Mouse (Mus musculus): ENCODE measurements around the gene Cpsf4l. TPM values are rescaled to one million over a fixed set of nuclear protein-coding genes. Genes with fewer than 3 reads are reported as not detected.

Gene Cpsf4l
- total RNA-seq, 2 experiments from 2014 or later = not detected

GRCm38 (mm10) chr11:113708629-113709213, 1.1 kb downstream of the Cpsf4l start:
- intact Hi-C loops (cut with DNase I) = no loop called here
- no peak for DNase-seq

GRCm38 (mm10) chr11:113705966-113706652, 3.7 kb downstream of the Cpsf4l start:
- no peak for DNase-seq
- intact Hi-C loops (cut with DNase I) = no loop called here

GRCm38 (mm10) chr11:113703758-113704157, 6.1 kb downstream of the Cpsf4l start:
- DNase-seq = peak; percentile 48 to 77
- intact Hi-C loops (cut with DNase I) = no loop called here

- intact Hi-C loops (cut with DNase I) = no loop called here
- no peak for DNase-seq
These were observed 10.2 kb downstream of the Cpsf4l start for GRCm38 (mm10) chr11:113699643-113700042.

- no peak for DNase-seq
- intact Hi-C loops (cut with DNase I) = no loop called here
These were observed 11.7 kb downstream of the Cpsf4l start for GRCm38 (mm10) chr11:113698013-113698545.

GRCm38 (mm10) chr11:113697571-113697970, 12.2 kb downstream of the Cpsf4l start:
- DNase-seq = no peak
- intact Hi-C loops (cut with DNase I) = no loop called here

- no peak for DNase-seq
- intact Hi-C loops (cut with DNase I) = loop anchor here (5.0 kb wide), 1 partner anchor 40 kb away; the partner anchor contains the start of gene Slc39a11
These were observed 18.0 kb downstream of the Cpsf4l start for GRCm38 (mm10) chr11:113691851-113692250.

GRCm38 (mm10) chr11:113691318-113691717, 18.5 kb downstream of the Cpsf4l start:
- intact Hi-C loops (cut with DNase I) = loop anchor here (5.0 kb wide), 1 partner anchor 39 kb away; the partner anchor contains the start of gene Slc39a11
- no peak for DNase-seq

GRCm38 (mm10) chr11:113690506-113690905, 19.3 kb downstream of the Cpsf4l start:
- no peak for DNase-seq
- intact Hi-C loops (cut with DNase I) = loop anchor here (5.0 kb wide), 1 partner anchor 38 kb away; the partner anchor contains the start of gene Slc39a11

GRCm38 (mm10) chr11:113687031-113687430, 22.8 kb downstream of the Cpsf4l start:
- intact Hi-C loops (cut with DNase I) = no loop called here
- DNase-seq = no peak

GRCm38 (mm10) chr11:113684707-113685426, 24.9 kb downstream of the Cpsf4l start:
- DNase-seq = no peak

GRCm38 (mm10) chr11:113683957-113684706, 25.7 kb downstream of the Cpsf4l start, which contains the start of the genes Fam104a and D11Wsu47e:
Fam104a (minus strand) TSS chr11:113684155.
D11Wsu47e (plus strand) TSS chr11:113684412.
- DNase-seq = peak; percentile 94
- intact Hi-C loops (cut with DNase I) = loop anchor here (5.0 kb wide), 1 partner anchor 37 kb away; the partner anchor contains the start of gene Cog1

More at GRCm38 (mm10) chr11:113684707-113685426, 24.9 kb downstream of the Cpsf4l start:
- intact Hi-C loops (cut with DNase I) = loop anchor here (5.0 kb wide), 1 partner anchor 38 kb away; the partner anchor contains the start of gene Cog1

- intact Hi-C loops (cut with DNase I) = loop anchor here (5.0 kb wide), 1 partner anchor 36 kb away; the partner anchor contains the start of gene Cog1
- no peak for DNase-seq
These were observed 26.2 kb downstream of the Cpsf4l start for GRCm38 (mm10) chr11:113683627-113683956.

GRCm38 (mm10) chr11:113682897-113683626, 26.8 kb downstream of the Cpsf4l start:
- intact Hi-C loops (cut with DNase I) = loop anchor here (5.0 kb wide), 1 partner anchor 36 kb away; the partner anchor contains the start of gene Cog1
- peak in 1 of 2 experiments; percentile 33 for DNase-seq

- intact Hi-C loops (cut with DNase I) = loop anchor here (5.0 kb wide), 1 partner anchor 35 kb away; the partner anchor contains the start of gene Cog1
- no peak for DNase-seq
These were observed 27.8 kb downstream of the Cpsf4l start for GRCm38 (mm10) chr11:113681979-113682378.

- intact Hi-C loops (cut with DNase I) = loop anchor here (5.0 kb wide), 1 partner anchor 34 kb away; the partner anchor contains the start of gene Cog1
- DNase-seq = no peak
These were observed 28.9 kb downstream of the Cpsf4l start for GRCm38 (mm10) chr11:113680954-113681353.

- intact Hi-C loops (cut with DNase I) = no loop called here
- no peak for DNase-seq
These were observed 31.4 kb downstream of the Cpsf4l start for GRCm38 (mm10) chr11:113678373-113678772.

GRCm38 (mm10) chr11:113677378-113677777, 32.4 kb downstream of the Cpsf4l start:
- DNase-seq = no peak

GRCm38 (mm10) chr11:113676847-113677246, 33.0 kb downstream of the Cpsf4l start:
- intact Hi-C loops (cut with DNase I) = no loop called here
- DNase-seq = no peak

More at GRCm38 (mm10) chr11:113677378-113677777, 32.4 kb downstream of the Cpsf4l start:
- intact Hi-C loops (cut with DNase I) = no loop called here
